Mouse (Mus musculus) hematopoietic stem cell, adult 5-6 weeks (primary cell): ENCODE results near the gene Metap2. TPM values are rescaled to one million over a fixed set of nuclear protein-coding genes. Genes with fewer than 3 reads are reported as not detected.

ENCODE experiments used
- ATAC-seq, 2 experiments: fragments of 125-278 bp in 1 of 2; replicated peaks in 1 of 2; 2 replicates each; pipeline ENCODE4 v1.8.0; 2016 to 2017; ENCODE audit warnings: inconsistent platforms in 2 of 2, mild to moderate bottlenecking in 2 of 2, moderate number of reproducible peaks in 2 of 2, low read depth in 1 of 2, moderate TSS enrichment in 1 of 2; ENCODE audit not compliant: low FRiP score in 2 of 2, poor library complexity in 2 of 2, severe bottlenecking in 2 of 2, insufficient read depth in 1 of 2, low TSS enrichment in 1 of 2
- total RNA-seq: library from RNA; stranded (forward); fragments of 172-1452, 232-1000 nt; gene quantifications from 2 replicates; pipeline ENCODE4 v1.2.3, GENCODE M21; 2017

The Metap2 gene
- total RNA-seq, 1 experiment from 2014 or later: 285 TPM

DNA sequence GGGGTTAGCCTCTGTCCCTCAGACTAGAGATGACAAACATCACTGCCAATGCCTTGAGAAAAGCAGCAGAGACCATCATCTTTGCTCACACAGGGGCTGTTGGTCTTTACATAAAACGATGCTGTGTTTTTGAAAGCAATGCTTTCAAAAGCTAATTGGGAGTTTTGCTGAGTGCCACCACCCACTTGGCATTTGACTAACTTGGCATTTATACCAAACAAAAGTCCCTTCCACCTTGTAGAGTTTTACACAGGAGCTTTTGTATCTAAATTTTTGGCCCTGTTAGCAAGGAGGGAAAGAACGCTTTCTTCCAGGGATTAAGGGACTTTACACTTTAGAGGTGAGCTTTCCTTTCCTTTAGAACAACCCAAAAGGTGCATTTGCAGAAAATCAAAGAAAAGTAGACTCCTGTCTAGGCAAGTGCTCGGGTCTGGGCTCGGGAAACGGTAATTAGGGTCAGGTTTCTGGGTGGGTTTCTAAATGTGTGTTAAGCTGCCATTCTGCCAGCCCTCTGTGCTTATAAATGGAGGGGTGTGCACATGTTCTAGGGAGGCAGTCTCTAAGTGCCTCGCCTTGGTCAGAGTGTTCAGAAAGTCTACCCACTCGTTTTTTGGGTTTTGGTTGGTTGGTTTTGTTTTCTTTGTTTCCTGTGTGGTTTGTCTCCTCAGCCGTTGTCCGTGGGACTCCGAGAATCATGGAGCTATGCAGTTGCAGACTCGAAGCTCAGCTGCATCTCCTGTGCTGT is 18.8 kb upstream of the Metap2 start:
- no peak for ATAC-seq

DNA sequence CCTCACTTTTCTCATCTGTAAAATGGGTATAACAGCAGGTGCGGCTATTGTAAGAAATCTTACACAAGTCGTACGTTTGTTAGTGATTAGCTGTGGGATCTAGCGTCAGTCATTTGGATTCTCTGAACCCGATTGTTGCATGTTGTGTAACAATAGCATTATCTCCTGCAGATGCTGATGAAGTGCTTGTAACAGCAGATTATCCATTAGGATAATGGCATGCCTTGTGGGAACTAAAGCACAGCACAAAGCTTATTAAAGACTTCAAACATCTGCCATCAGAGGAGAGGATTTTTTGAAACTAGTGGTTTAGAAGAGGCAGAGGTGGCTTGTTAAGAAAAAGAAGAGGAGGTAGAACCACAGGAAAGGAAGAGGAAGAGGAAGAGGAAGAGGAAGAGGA is 16.6 kb upstream of the Metap2 start:
- no peak for ATAC-seq

GRCm38 (mm10) chr10:93912917-93913316 is 16.0 kb upstream of the Metap2 start:
- no peak for ATAC-seq

DNA sequence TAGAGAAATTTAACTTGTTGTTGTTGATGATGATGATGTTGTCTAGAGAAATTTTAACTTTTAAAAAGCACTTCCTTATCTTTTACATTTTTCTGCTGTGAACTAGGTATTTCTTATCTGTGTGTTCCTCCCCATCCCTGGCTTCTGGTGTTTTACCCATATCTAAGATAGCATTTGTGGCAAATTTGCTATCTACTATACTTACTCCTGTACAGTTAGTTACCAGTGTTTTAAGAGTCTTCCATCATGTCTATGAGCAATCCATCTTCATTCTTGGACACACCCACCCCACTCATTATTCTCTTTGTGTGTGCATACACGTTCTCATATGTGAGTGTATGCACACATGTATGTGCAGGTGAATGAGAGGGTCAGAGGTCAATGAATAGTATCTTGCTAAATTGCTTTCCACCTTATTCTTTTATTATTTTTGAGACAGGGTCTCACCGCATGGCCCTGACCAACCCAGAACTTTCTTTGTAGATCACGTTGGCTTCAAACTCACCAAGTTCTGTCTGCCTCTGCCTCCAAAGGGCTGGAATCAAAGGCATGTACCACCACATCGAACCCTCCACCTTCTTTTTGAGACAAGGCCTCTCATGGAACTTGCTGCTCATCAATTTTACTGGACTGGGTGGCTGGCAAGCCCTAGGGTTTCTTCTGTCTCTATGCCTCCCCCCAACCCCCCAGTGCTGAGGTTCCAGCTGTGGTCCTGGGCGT is 15.4 kb upstream of the Metap2 start:
- ATAC-seq: no peak

DNA sequence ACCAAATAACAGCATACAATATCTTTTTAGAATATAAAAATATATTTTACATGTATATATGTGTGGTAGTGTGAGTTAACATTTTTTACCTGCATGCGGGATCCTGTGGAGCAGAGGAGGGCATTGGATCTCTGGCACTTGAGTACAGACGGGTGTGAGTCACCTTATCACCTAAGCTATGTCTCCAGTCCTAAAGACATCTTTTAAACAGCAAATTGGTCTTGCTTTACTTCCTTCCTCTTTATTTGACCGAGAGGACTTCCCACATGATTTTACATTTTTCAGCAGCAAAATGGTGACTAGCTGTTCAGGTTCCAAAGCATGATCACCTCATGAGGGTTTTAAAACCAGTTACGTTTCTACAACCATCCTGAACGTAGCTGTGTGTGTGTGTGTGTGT is 14.4 kb upstream of the Metap2 start:
- peak; percentile 18 to 68; a peak in 1 of 4 replicates for ATAC-seq

DNA sequence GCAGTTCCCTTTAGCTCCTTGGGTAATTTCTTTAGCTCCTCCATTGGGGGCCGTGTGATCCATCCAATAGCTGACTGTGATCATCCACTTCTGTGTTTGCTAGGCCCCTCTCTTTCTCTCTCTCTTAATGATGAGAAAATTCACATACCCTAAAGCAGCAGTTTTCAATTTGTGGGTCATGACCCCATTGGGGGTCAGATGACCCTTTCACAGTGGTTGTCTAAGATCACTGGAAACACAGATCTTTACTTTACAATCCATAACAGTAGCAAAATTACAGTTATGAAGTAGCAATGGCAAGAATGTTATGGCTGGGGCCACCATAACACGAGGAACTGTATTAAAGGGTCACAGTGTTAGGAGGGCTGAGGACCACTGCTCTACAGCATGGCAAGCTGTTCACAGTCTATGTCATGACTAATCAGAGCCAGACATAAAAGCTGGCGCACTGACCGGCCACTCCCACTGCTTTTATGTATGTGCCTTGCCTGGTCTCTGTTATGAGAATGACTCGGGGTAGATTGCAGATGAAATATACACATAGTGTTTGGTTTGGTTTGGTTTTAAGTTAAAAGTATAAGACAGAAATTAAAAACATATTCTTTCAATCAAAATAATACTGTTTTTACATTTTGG is 13.0 kb upstream of the Metap2 start:
- no peak for ATAC-seq

GRCm38 (mm10) chr10:93909015-93909414 is 12.1 kb upstream of the Metap2 start:
- no peak for ATAC-seq

DNA sequence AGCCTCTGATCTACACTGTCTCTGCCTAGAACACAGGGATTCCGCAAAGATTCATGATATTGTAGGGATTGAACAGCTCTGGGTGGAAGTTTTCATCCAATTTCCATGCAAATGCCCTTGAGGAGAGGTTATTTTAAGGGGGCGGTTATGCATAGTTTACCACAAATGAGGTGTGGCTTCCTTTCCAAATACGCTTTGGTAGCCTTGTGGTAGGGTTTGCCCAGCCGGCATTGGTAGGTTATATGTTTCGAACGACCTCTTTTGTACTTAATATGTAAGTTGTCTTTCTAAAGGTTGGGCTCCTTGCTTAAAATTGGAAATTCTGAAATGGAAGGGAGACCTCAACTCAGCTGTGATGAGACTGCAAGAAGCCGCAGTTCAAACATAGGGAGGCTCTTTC is 11.6 kb upstream of the Metap2 start:
- ATAC-seq: peak in 1 of 2 experiments; percentile 40; a peak in 2 of 4 replicates

DNA sequence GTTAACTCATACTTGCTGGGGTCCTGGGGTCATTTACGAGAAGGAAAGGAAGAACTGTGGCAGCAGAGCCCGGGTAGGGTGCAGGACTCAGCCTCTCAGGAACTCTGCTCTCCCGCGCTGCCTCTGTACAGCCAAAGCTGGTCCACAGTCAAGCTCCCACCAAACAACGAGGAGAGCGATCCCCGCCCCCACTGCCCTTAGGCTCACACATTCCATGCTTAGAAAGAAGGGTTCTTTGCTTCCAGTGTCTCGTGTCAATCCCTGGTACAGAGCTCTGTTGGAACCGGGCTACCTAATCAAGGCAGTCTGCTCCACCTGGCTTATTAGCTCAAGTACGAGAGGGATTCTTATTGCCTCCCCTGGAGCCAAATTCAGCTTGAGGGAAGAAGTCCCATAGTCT is 10.5 kb upstream of the Metap2 start:
- no peak for ATAC-seq

GRCm38 (mm10) chr10:93899907-93900306 is 3.0 kb upstream of the Metap2 start:
- ATAC-seq: no peak

- ATAC-seq: no peak
Observed at GRCm38 (mm10) chr10:93899303-93899702, 2.4 kb upstream of the Metap2 start.

GRCm38 (mm10) chr10:93892551-93892950 is 4.3 kb downstream of the Metap2 start:
- ATAC-seq: no peak

GRCm38 (mm10) chr10:93891031-93891430 is 5.9 kb downstream of the Metap2 start:
- no peak for ATAC-seq

DNA sequence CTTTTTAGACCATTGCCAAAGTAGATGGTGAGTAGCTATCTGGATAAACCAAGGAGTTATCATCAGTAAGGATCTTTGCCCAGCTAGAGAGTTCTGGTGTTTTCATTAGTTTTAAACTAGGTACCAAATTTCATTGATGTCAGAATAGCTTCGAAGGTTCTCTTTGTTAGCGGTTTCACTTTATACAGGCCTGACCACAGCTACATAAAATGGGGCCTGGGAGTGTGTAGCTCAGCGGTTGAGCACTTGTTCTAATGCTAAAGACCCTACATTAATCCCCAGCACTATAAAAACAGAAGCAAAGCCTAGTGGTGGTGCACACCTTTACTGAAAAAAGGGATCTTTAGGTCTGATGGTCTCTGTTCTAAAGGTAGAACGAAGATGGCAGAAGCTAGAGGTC is 6.3 kb downstream of the Metap2 start:
- no peak for ATAC-seq

GRCm38 (mm10) chr10:93889976-93890375 is 6.9 kb downstream of the Metap2 start:
- peak; percentile 2 to 13; a peak in 1 of 4 replicates for ATAC-seq

DNA sequence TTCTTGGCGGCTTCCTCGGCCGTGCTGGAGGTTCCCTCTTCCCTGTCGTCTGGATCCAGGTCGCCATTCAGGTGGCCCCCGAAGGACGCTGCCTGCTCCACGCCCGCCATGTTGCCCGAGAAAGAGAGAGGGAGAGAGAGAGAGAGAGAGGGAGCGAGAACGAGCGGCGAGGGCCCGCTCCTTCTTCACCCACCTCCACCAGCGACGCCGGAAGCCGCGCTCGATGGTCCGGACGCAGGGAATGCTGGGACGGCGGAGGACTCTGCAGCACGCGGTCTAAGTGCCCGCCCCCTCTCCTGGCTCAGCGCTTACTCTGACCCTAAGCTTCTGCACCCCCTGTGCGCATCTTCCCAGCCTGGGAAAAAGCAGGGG is 7.3 kb downstream of the Metap2 start:
- ATAC-seq: peak; percentile 96 to 98

GRCm38 (mm10) chr10:93888935-93889578 is 7.8 kb downstream of the Metap2 start:
- ATAC-seq: peak; percentile 24 to 47

DNA sequence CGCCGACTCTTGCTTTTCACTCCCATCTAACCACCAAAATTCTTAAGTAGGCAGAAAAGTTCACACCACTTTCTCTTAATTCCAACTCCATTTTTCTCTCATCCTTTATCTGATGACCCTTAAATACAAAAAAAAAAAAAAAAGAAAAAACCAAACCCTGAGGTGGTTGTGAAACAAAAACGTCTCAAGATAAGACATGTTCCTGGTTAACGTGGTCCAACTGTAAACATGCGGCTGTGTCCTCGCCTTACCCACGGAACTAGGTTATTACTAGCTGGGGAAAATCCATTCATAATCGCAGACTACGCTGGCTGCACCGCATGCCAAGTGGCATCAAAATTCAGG is 8.3 kb downstream of the Metap2 start:
- no peak for ATAC-seq
